10 mouse cellular contexts compared by ENCODE assay signal in genomic region chr7:30443696-30444095, GRCm38 (mm10). TPM values are rescaled to one million over a fixed set of nuclear protein-coding genes. Genes with fewer than 3 reads are reported as not detected.
DNase-seq lines count a peak whose midpoint lies in the region; ATAC-seq and TF ChIP-seq lines count a peak whose summit lies in the region.
"Had no signal": no experiment of that assay in that cellular context is flagged by ENCODE, and none has a peak within 500 bp of the region (broad histone marks: within the 10 kb centered on the region; RNA-seq: fewer than 3 reads in every experiment).

No protein-coding gene starts in this region.

- WGBS in heart, embryonic 11.5 days (ENCODE audit: insufficient replicate concordance) = 19% methylated on average over 9 of the region's 9 CpGs
- WGBS in forebrain, embryonic 16.5 days = 18% methylated on average over 9 of the region's 9 CpGs
- WGBS in midbrain, embryonic 10.5 days = 23% methylated on average over 9 of the region's 9 CpGs

- DNase-seq in heart, adult 9 months (ENCODE audit: low spot score in 2 of 2) = no peak
- DNase-seq in midbrain, embryonic 10.5 days (ENCODE audit: low spot score) = no peak
- DNase-seq in adipocyte (ENCODE audit: low spot score) = no peak
- no peak for DNase-seq in thymus, postnatal 36 days
- no peak for DNase-seq in adrenal gland, postnatal 25 days
- DNase-seq: kidney, adult 9 months had no signal

- peak overlapping the region; percentile 84 for H3K4me2 ChIP-seq in heart, embryonic 11.5 days
- H3K4me2 ChIP-seq in forebrain, embryonic 16.5 days (ENCODE audit: low read length) = peak overlapping the region; percentile 93

- H3K36me3 ChIP-seq in heart, embryonic 11.5 days (ENCODE audit: control insufficient read depth, insufficient read depth, low read length) = no peaks in the 10 kb centered on the region
- H3K36me3 ChIP-seq in E14TG2a.4 (ENCODE audit: insufficient read depth, low read length) = peaks cover 57% of the 10 kb centered on the region
- peaks cover 23% of the 10 kb centered on the region for H3K36me3 ChIP-seq in forebrain, embryonic 16.5 days (ENCODE audit: control insufficient read depth, insufficient read depth)
- H3K36me3 ChIP-seq in midbrain, embryonic 10.5 days = peaks cover 41% of the 10 kb centered on the region

- no peak overlapping the region for H3K4me3 ChIP-seq in heart, embryonic 11.5 days (ENCODE audit: low read depth, low read length)
- peak overlapping the region; percentile 85 for H3K4me3 ChIP-seq in E14TG2a.4 (replicated peaks; ENCODE audit: low read length)
- H3K4me3 ChIP-seq in forebrain, embryonic 16.5 days (replicated peaks; ENCODE audit: low read length) = peak overlapping the region; percentile 94
- peak overlapping the region; percentile 80 for H3K4me3 ChIP-seq in midbrain, embryonic 10.5 days
- H3K4me3 ChIP-seq: myocyte had no signal

- ATAC-seq in heart, embryonic 11.5 days (replicated peaks; ENCODE audit: insufficient number of reproducible peaks, low FRiP score, low TSS enrichment) = no peak
- ATAC-seq in forebrain, embryonic 16.5 days = no peak

- H3K27me3 ChIP-seq in heart, embryonic 11.5 days (ENCODE audit: control insufficient read depth, insufficient read depth, low read length) = peaks cover 54% of the 10 kb centered on the region
- no peaks in the 10 kb centered on the region for H3K27me3 ChIP-seq in E14TG2a.4 (ENCODE audit: insufficient read depth, low read length)
- H3K27me3 ChIP-seq in forebrain, embryonic 16.5 days (replicated peaks; ENCODE audit: control insufficient read depth, insufficient read depth, low read length) = no peaks in the 10 kb centered on the region
- H3K27me3 ChIP-seq in midbrain, embryonic 10.5 days (ENCODE audit: low read depth, poor library complexity, severe bottlenecking) = peaks cover 55% of the 10 kb centered on the region

- no peak for TF ChIP-seq CTCF in E14TG2a.4 (conservative IDR thresholded peaks at IDR 0.05; ENCODE audit: low read length)

- peaks cover 6% of the 10 kb centered on the region for H3K4me1 ChIP-seq in heart, embryonic 11.5 days (ENCODE audit: control insufficient read depth, insufficient read depth, low read length)
- peaks cover 65% of the 10 kb centered on the region for H3K4me1 ChIP-seq in E14TG2a.4 (replicated peaks; ENCODE audit: low read depth, low read length)
- peaks cover 31% of the 10 kb centered on the region for H3K4me1 ChIP-seq in forebrain, embryonic 16.5 days (replicated peaks; ENCODE audit: control insufficient read depth, insufficient read depth, low read length)
- H3K4me1 ChIP-seq in midbrain, embryonic 10.5 days = peaks cover 40% of the 10 kb centered on the region

- no peak overlapping the region for H3K27ac ChIP-seq in heart, embryonic 11.5 days (ENCODE audit: low read depth, low read length)
- no peak overlapping the region; the same call in 1 of the 2 replicates for H3K27ac ChIP-seq in forebrain, embryonic 16.5 days (ENCODE audit: low read length)
- peak overlapping the region; percentile 92; the same call in 1 of the 2 replicates for H3K27ac ChIP-seq in midbrain, embryonic 10.5 days (replicated peaks)

- H3K9me3 ChIP-seq in heart, embryonic 11.5 days (replicated peaks; ENCODE audit: control insufficient read depth, low read length) = no peaks in the 10 kb centered on the region
- peaks cover 23% of the 10 kb centered on the region for H3K9me3 ChIP-seq in E14TG2a.4 (ENCODE audit: low read length)
- H3K9me3 ChIP-seq in forebrain, embryonic 16.5 days (ENCODE audit: control insufficient read depth, low read length) = no peaks in the 10 kb centered on the region
- H3K9me3 ChIP-seq in midbrain, embryonic 10.5 days (replicated peaks) = peaks cover 20% of the 10 kb centered on the region

- H3K9ac ChIP-seq in heart, embryonic 11.5 days (ENCODE audit: low read depth, low read length) = no peak overlapping the region
- no peak overlapping the region for H3K9ac ChIP-seq in forebrain, embryonic 16.5 days (replicated peaks; ENCODE audit: low read depth, low read length)

RNA-seq across cellular contexts. Expression of gene Aplp1, which starts 1.6 kb away (rescaled TPM):
- polyA plus RNA-seq in heart, embryonic 11.5 days (2014; fragmentation: Nextera tagmentation; extraction: Ambion mirVana) = 34.9 and 37.8 TPM in 2 replicates
- polyA plus RNA-seq in forebrain, embryonic 16.5 days (2015; fragmentation: Nextera tagmentation; extraction: Ambion mirVana) = 584 and 649 TPM in 2 replicates
- polyA plus RNA-seq in midbrain, embryonic 10.5 days (2016; fragmentation: Nextera tagmentation; extraction: Ambion mirVana) = 69.6 and 124 TPM in 2 replicates
- 19.6 and 29.9 TPM in 2 replicates for total RNA-seq in adrenal gland, postnatal 25 days (2021)

RNA-seq across cellular contexts. Expression of gene Kirrel2, which starts 13.8 kb away (rescaled TPM):
- 1.5 and 3.7 TPM in 2 replicates for polyA plus RNA-seq in heart, embryonic 11.5 days (2014; fragmentation: Nextera tagmentation; extraction: Ambion mirVana)
- 0.22 and 0.43 TPM in 2 replicates for polyA plus RNA-seq in forebrain, embryonic 16.5 days (2015; fragmentation: Nextera tagmentation; extraction: Ambion mirVana)
- 1.7 and 1.9 TPM in 2 replicates for polyA plus RNA-seq in midbrain, embryonic 10.5 days (2016; fragmentation: Nextera tagmentation; extraction: Ambion mirVana)
- not detected in 2 replicates for total RNA-seq in adrenal gland, postnatal 25 days (2021)
- polyA plus RNA-seq: myocyte had no signal

RNA-seq across cellular contexts. Expression of gene Nphs1, which starts 14.4 kb away (rescaled TPM):
- 0.10 and 0.37 TPM in 2 replicates for polyA plus RNA-seq in heart, embryonic 11.5 days (2014; fragmentation: Nextera tagmentation; extraction: Ambion mirVana)
- not detected in 2 replicates for polyA plus RNA-seq in forebrain, embryonic 16.5 days (2015; fragmentation: Nextera tagmentation; extraction: Ambion mirVana)
- 0.16 and 0.23 TPM in 2 replicates for polyA plus RNA-seq in midbrain, embryonic 10.5 days (2016; fragmentation: Nextera tagmentation; extraction: Ambion mirVana)
- total RNA-seq in adrenal gland, postnatal 25 days (2021) = not detected in 2 replicates

RNA-seq across cellular contexts. Expression of gene Nfkbid, which starts 22.2 kb away (rescaled TPM):
- polyA plus RNA-seq in heart, embryonic 11.5 days (2014; fragmentation: Nextera tagmentation; extraction: Ambion mirVana) = 1.0 and 1.4 TPM in 2 replicates
- 2.3 and 3.4 TPM in 2 replicates for polyA plus RNA-seq in forebrain, embryonic 16.5 days (2015; fragmentation: Nextera tagmentation; extraction: Ambion mirVana)
- 1.4 and 1.5 TPM in 2 replicates for polyA plus RNA-seq in midbrain, embryonic 10.5 days (2016; fragmentation: Nextera tagmentation; extraction: Ambion mirVana)
- total RNA-seq in adrenal gland, postnatal 25 days (2021) = 1.2 and 2.1 TPM in 2 replicates

RNA-seq across cellular contexts. Expression of gene Hcst, which starts 24.0 kb away (rescaled TPM):
- 0.53 and 0.99 TPM in 2 replicates for polyA plus RNA-seq in heart, embryonic 11.5 days (2014; fragmentation: Nextera tagmentation; extraction: Ambion mirVana)
- polyA plus RNA-seq in forebrain, embryonic 16.5 days (2015; fragmentation: Nextera tagmentation; extraction: Ambion mirVana) = not detected in 2 replicates
- 0.35 TPM in 1 of 2 replicates, not detected in the other for polyA plus RNA-seq in midbrain, embryonic 10.5 days (2016; fragmentation: Nextera tagmentation; extraction: Ambion mirVana)
- total RNA-seq in adrenal gland, postnatal 25 days (2021) = 2.6 TPM in 1 of 2 replicates, not detected in the other
- polyA plus RNA-seq: myocyte had no signal
